Mouse (Mus musculus) embryonic facial prominence, embryonic 12.5 days (tissue): ENCODE data around the gene Gpr39. TPM values are rescaled to one million over a fixed set of nuclear protein-coding genes. Genes with fewer than 3 reads are reported as not detected.

Experiments used
- ATAC-seq: fragments of 200-750 bp; cut with Nextera tagmentation; 2 replicates; pipeline ENCODE4 v1.8.0; 2017; ENCODE audit not compliant: insufficient number of reproducible peaks, insufficient read depth, low FRiP score, low TSS enrichment
- H3K27ac ChIP-seq: fragments of 300-500 bp; sonication (generic); 2 replicates; pipeline ENCODE4 v1.5.1; 2016; ENCODE audit warnings: mild to moderate bottlenecking
- H3K27me3 ChIP-seq: fragments of 300-500 bp; sonication (generic); 2 replicates; pipeline ENCODE4 v1.6.1; 2016; ENCODE audit warnings: mild to moderate bottlenecking, moderate library complexity
- H3K36me3 ChIP-seq: fragments of 300-500 bp; sonication (generic); 2 replicates; pipeline ENCODE4 v1.6.1; 2016; ENCODE audit warnings: mild to moderate bottlenecking
- H3K4me1 ChIP-seq: fragments of 300-500 bp; sonication (generic); 2 replicates; pipeline ENCODE4 v1.6.1; 2016
- H3K4me2 ChIP-seq: fragments of 300-500 bp; sonication (generic); replicated peaks from 2 replicates; pipeline ENCODE4 v1.6.1; 2016; ENCODE audit warnings: mild to moderate bottlenecking, moderate library complexity
- H3K4me3 ChIP-seq: fragments of 300-500 bp; sonication (generic); 2 replicates; pipeline ENCODE4 v1.5.1; 2016; ENCODE audit warnings: mild to moderate bottlenecking
- H3K9ac ChIP-seq: fragments of 300-500 bp; sonication (generic); 2 replicates; pipeline ENCODE4 v1.6.1; 2016; ENCODE audit warnings: mild to moderate bottlenecking, moderate library complexity
- H3K9me3 ChIP-seq: fragments of 300-500 bp; sonication (generic); 2 replicates; pipeline ENCODE4 v1.6.1; 2016; ENCODE audit warnings: mild to moderate bottlenecking, moderate library complexity
- WGBS: fragments of 180-500 bp; shearing (Covaris S2); methylation state at CpG from one replicate; pipeline ENCODE4 v1.1.7; 2016; 5-methylcytosine and 5-hydroxymethylcytosine counted together
- polyA plus RNA-seq: library from polyadenylated mRNA; unstranded; fragments of >200 nt; fragmentation: Nextera tagmentation; extraction: Ambion mirVana; gene quantifications from 2 replicates; pipeline ENCODE4 v1.2.1, GENCODE M21; 2016

Gene Gpr39
- polyA plus RNA-seq, 1 experiment from 2014 or later, result not detected

- Histone ChIP-seq H3K9ac (no peak overlapping the region), H3K9me3 (no peaks in the 10 kb centered on the region), H3K27me3 (no peaks in the 10 kb centered on the region), H3K4me3 (no peak overlapping the region), H3K36me3 (no peaks in the 10 kb centered on the region), H3K4me2 (no peak overlapping the region), H3K4me1 (no peaks in the 10 kb centered on the region), H3K27ac (no peak overlapping the region)
- no peak for ATAC-seq
- WGBS, result 75% methylated on average over 4 of the region's 4 CpGs
These were observed 13.7 kb upstream of the Gpr39 start for GRCm38 (mm10) chr1:125663104-125663503.

- H3K9me3 ChIP-seq, result no peaks in the 10 kb centered on the region
- no peak overlapping the region for H3K27ac ChIP-seq
- no peak overlapping the region for H3K4me3 ChIP-seq
- 74% methylated on average over 5 of the region's 5 CpGs for WGBS
- H3K4me1 ChIP-seq, result no peaks in the 10 kb centered on the region
- no peaks in the 10 kb centered on the region for H3K27me3 ChIP-seq
- no peak overlapping the region for H3K9ac ChIP-seq
- no peak overlapping the region for H3K4me2 ChIP-seq
- H3K36me3 ChIP-seq, result no peaks in the 10 kb centered on the region
- ATAC-seq, result no peak
These were observed 11.6 kb upstream of the Gpr39 start for GRCm38 (mm10) chr1:125665127-125665637.

GRCm38 (mm10) chr1:125669035-125669434, 7.8 kb upstream of the Gpr39 start:
- 89% methylated on average over 5 of the region's 5 CpGs for whole genome bisulfite sequencing
- no peaks in the 10 kb centered on the region for H3K9me3 ChIP-seq
- no peaks in the 10 kb centered on the region for H3K4me1 ChIP-seq
- no peak overlapping the region for H3K4me2 ChIP-seq
- no peak overlapping the region for H3K27ac ChIP-seq
- no peaks in the 10 kb centered on the region for H3K27me3 ChIP-seq
- no peak overlapping the region for H3K9ac ChIP-seq
- no peak overlapping the region for H3K4me3 ChIP-seq
- H3K36me3 ChIP-seq, result no peaks in the 10 kb centered on the region
- no peak for ATAC-seq

- no peak for ATAC-seq
- Histone ChIP-seq H3K9me3 (no peaks in the 10 kb centered on the region), H3K4me1 (no peaks in the 10 kb centered on the region), H3K27me3 (no peaks in the 10 kb centered on the region), H3K27ac (no peak overlapping the region), H3K4me3 (no peak overlapping the region), H3K4me2 (no peak overlapping the region), H3K9ac (no peak overlapping the region), H3K36me3 (no peaks in the 10 kb centered on the region)
- WGBS, result 89% methylated on average over 1 of the region's 1 CpGs
These were observed 1.6 kb upstream of the Gpr39 start for GRCm38 (mm10) chr1:125675186-125675585.

- Histone ChIP-seq H3K9ac (no peak overlapping the region), H3K9me3 (no peaks in the 10 kb centered on the region), H3K27me3 (no peaks in the 10 kb centered on the region), H3K36me3 (no peaks in the 10 kb centered on the region), H3K27ac (no peak overlapping the region), H3K4me2 (no peak overlapping the region), H3K4me3 (no peak overlapping the region), H3K4me1 (no peaks in the 10 kb centered on the region)
- no peak for ATAC-seq
- WGBS, result 87% methylated on average over 5 of the region's 5 CpGs
These were observed 491 bp downstream of the Gpr39 start for GRCm38 (mm10) chr1:125677286-125677685.

- H3K4me2 ChIP-seq, result no peak overlapping the region
- H3K27me3 ChIP-seq, result no peaks in the 10 kb centered on the region
- 84% methylated on average over 4 of the region's 4 CpGs for WGBS
- H3K4me1 ChIP-seq, result no peaks in the 10 kb centered on the region
- no peak overlapping the region for H3K27ac ChIP-seq
- no peak for ATAC-seq
- H3K9me3 ChIP-seq, result no peaks in the 10 kb centered on the region
- H3K36me3 ChIP-seq, result no peaks in the 10 kb centered on the region
- H3K9ac ChIP-seq, result no peak overlapping the region
- H3K4me3 ChIP-seq, result no peak overlapping the region
These were observed 2.8 kb downstream of the Gpr39 start for GRCm38 (mm10) chr1:125679522-125680077.

- no peaks in the 10 kb centered on the region for H3K9me3 ChIP-seq
- no peak overlapping the region for H3K27ac ChIP-seq
- no peak overlapping the region for H3K4me3 ChIP-seq
- 82% methylated on average over 3 of the region's 3 CpGs for WGBS
- H3K27me3 ChIP-seq, result no peaks in the 10 kb centered on the region
- no peak for ATAC-seq
- H3K4me2 ChIP-seq, result no peak overlapping the region
- H3K9ac ChIP-seq, result no peak overlapping the region
- H3K4me1 ChIP-seq, result peaks cover 6% of the 10 kb centered on the region
- no peaks in the 10 kb centered on the region for H3K36me3 ChIP-seq
These were observed 7.6 kb downstream of the Gpr39 start for GRCm38 (mm10) chr1:125684423-125684822.

- Histone ChIP-seq H3K27me3 (no peaks in the 10 kb centered on the region), H3K4me1 (peaks cover 6% of the 10 kb centered on the region), H3K9ac (no peak overlapping the region), H3K4me2 (no peak overlapping the region), H3K9me3 (no peaks in the 10 kb centered on the region), H3K36me3 (no peaks in the 10 kb centered on the region), H3K27ac (no peak overlapping the region), H3K4me3 (no peak overlapping the region)
- no peak for ATAC-seq
- 61% methylated on average over 1 of the region's 1 CpGs for WGBS
These were observed 8.5 kb downstream of the Gpr39 start for GRCm38 (mm10) chr1:125685304-125685703.

- Histone ChIP-seq H3K9me3 (no peaks in the 10 kb centered on the region), H3K9ac (no peak overlapping the region), H3K4me1 (peaks cover 6% of the 10 kb centered on the region), H3K4me2 (no peak overlapping the region), H3K36me3 (no peaks in the 10 kb centered on the region), H3K27ac (no peak overlapping the region), H3K27me3 (no peaks in the 10 kb centered on the region), H3K4me3 (no peak overlapping the region)
- WGBS, result 71% methylated on average over 13 of the region's 13 CpGs
- ATAC-seq, result no peak
These were observed 11.1 kb downstream of the Gpr39 start for GRCm38 (mm10) chr1:125687701-125688420.

GRCm38 (mm10) chr1:125693541-125693940, 16.7 kb downstream of the Gpr39 start:
- Histone ChIP-seq H3K9ac (no peak overlapping the region), H3K36me3 (no peaks in the 10 kb centered on the region), H3K4me2 (no peak overlapping the region), H3K9me3 (no peaks in the 10 kb centered on the region), H3K4me1 (no peaks in the 10 kb centered on the region), H3K4me3 (no peak overlapping the region), H3K27ac (no peak overlapping the region), H3K27me3 (no peaks in the 10 kb centered on the region)
- ATAC-seq, result no peak

- H3K4me2 ChIP-seq, result no peak overlapping the region
- ATAC-seq, result no peak
- no peaks in the 10 kb centered on the region for H3K27me3 ChIP-seq
- WGBS, result 77% methylated on average over 5 of the region's 5 CpGs
- H3K4me1 ChIP-seq, result no peaks in the 10 kb centered on the region
- no peaks in the 10 kb centered on the region for H3K9me3 ChIP-seq
- no peaks in the 10 kb centered on the region for H3K36me3 ChIP-seq
- no peak overlapping the region for H3K27ac ChIP-seq
- H3K9ac ChIP-seq, result no peak overlapping the region
- no peak overlapping the region for H3K4me3 ChIP-seq
These were observed 17.5 kb downstream of the Gpr39 start for GRCm38 (mm10) chr1:125694338-125694737.

- no peak overlapping the region for H3K9ac ChIP-seq
- H3K9me3 ChIP-seq, result no peaks in the 10 kb centered on the region
- no peaks in the 10 kb centered on the region for H3K27me3 ChIP-seq
- H3K36me3 ChIP-seq, result no peaks in the 10 kb centered on the region
- H3K4me3 ChIP-seq, result no peak overlapping the region
- no peaks in the 10 kb centered on the region for H3K4me1 ChIP-seq
- no peak for ATAC-seq
- H3K27ac ChIP-seq, result no peak overlapping the region
- H3K4me2 ChIP-seq, result no peak overlapping the region
- 87% methylated on average over 4 of the region's 4 CpGs for WGBS
These were observed 24.4 kb downstream of the Gpr39 start for GRCm38 (mm10) chr1:125701101-125701590.
